Mouse (Mus musculus): ENCODE measurements around the gene Nrp2. TPM values are rescaled to one million over a fixed set of nuclear protein-coding genes. Genes with fewer than 3 reads are reported as not detected.

The Nrp2 gene
- total RNA-seq, 4 experiments from 2014 or later: 61.1 to 61.8 (median 61.5) TPM

DNA sequence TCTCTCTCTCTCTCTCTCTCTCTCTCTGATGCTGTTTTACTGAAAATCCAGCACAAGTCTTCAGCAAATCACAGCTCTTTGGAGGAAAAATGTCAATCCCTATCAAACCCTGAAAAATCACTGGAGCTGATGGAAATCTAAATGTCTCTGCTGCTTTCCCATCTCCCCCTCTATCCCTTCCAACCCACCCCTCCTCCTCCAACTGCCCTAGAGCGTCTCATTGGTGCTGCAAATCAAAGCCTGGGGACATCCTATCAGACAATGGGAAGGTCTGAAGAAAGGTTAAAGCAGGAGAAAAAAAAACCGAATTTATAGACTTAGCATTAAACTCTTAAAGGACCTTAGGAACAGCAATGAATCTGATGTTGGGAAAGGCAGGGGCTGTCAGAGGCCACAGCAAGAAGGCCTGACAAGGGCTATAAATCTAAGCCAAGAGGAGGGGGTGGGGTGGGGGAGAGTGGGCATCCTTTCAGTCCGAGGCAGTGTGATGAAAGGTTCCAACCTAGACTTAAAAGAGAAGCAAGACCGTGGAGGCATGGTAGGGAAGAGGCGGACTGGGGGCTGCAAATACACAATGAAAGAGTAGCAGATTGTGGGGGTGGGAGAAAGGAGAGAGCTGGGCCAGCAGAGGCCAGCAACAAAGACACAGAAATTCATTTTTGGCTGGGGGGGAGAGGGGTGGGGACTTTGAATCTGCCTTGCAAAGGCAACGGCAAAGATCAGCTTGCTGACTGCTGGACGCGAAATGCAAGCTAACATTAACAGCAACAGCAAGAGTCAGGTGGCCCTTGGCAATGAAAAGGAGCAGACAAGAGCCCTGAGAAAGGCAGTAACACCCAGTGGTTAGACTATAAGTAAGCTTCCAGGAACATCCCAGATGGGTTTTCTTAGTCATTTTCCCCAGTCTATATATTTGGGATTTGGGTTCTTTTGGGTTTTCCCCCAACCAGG is 148.2 kb downstream of the Nrp2 start:
- DNase-seq (ENCODE audit: low spot score in 2 of 2): no peak

DNA sequence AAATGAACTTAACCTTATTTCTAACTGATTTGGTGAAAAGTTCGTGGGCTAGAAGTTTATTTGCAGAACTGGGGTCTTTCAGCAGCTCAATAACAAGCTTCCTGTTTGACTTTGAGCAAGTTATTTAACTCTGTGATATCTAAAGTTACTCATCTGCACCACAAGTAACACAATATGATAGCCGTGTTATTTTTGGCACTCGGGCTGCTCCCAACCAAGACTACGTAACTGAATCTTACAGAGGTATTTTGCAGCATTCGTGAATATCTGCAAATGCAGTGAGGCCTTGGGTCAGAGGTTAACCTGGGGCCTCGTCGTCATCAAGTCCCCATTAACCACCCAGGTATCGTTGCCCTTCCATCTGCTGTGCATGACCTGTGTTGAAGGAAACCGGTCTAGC is 150.3 kb downstream of the Nrp2 start:
- no peak for DNase-seq (ENCODE audit: low spot score in 2 of 2)

DNA sequence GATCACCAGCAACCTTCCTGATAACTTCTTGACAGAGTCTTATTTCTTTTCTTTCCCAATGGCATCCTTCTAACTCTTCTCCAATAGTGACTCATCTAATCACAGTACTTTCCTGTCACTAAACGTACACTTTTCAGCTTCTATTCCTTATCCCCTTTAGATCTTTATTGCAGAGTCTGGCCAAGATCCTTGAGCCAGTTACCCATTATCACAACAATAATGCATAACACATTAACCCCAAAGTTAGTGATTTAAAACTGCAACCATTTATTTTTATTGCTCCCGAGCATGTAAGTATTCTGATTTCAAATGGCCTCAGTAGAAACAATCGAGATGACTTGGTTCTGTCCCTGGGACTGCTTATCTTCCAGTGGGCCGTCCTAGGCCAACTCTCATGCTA is 150.9 kb downstream of the Nrp2 start:
- DNase-seq (ENCODE audit: low spot score in 2 of 2): no peak

DNA sequence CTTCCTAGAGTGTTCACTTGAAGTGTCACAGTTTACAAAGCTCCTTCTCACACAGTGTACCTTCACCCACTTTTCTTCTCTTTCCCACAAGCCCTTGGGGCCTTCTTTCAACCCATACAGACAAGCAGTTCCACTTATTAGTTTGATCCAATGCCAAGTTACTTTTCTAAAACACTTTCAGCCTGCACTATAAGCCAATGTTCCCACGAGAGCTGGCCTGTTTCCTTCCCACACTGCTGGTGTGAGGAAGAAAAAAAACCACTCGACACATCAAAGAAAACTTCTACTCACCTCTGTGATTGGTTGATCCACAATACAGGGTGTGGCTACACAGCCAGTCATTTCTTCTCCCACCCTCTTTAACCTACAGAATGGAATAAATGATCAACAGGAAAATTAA is 156.0 kb downstream of the Nrp2 start:
- no peak for DNase-seq (ENCODE audit: low spot score in 2 of 2)

DNA sequence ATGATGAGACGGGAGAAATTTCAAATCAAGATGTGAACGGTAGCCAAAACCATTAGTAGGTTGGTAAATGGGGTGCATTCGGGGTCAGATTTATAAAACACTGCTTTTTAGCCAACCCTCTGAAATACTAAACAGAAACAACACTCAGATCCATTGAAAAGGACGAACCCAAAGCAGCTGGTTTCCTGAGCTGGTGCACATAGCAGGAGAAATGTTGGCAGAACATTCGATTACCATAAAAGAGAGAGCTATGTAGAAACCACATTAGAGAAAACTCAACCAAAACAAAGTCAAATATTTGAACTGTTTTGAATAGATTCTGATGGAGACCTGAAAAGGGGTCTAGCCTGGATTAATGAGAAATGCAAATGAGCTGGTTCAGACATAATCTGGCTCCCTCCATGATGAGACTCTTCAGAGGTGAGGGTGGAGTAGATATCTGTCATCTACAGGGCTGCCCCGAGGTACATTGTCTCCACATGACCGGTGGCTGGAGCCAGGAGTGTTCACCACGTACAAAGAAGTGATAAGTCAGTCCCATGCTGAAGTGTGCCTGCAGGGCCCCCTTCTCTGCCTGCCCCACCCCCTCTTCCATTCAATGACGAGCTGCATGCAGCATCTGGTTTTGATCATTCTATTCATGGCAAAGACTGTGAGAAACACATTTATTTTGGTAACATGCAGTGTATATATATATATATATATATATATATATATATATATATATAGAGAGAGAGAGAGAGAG is 156.6 kb downstream of the Nrp2 start:
- DNase-seq (ENCODE audit: low spot score in 2 of 2): no peak

DNA sequence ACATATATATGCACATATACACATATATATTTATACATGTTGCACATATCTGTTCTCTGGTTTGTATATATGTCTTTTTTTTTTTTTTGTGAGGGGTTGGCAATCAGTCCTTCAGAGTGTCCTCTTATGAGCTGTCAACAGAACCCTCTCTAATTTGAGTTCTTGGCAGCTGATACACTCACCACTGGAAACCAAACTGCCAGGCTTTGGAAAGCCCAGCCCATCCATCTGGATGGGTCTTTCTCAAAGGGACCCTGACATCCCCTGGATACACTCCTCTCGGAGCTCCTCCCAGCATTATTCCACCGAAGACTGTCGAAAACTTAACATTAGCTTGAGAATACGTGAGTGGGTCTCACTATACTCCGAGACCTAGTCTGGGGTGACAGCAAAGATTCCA is 157.2 kb downstream of the Nrp2 start:
- no peak for DNase-seq (ENCODE audit: low spot score in 2 of 2)

DNA sequence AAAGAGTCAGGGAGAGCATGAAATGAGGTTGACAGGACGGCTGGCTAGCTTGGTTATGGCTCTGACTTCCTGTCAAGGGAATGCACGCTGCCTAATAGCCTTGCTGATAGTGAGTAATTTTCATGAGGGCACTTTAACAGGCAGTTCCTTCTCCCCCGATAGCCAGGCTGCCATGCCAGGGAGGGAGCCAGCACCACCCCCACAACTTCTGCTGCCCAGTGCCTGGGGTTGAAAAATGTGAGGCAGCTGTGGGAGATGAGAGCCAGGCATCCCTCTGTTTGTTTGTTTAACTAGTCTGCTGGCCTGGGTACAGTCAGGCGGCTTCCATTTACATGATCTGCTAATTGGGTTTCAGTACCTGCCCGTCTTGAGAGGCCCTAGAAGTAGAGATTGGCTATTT is 157.7 kb downstream of the Nrp2 start:
- DNase-seq (ENCODE audit: low spot score in 2 of 2): peak; percentile 31 to 51

Data from layer of hippocampus, adult 8-10 months (tissue).